Mouse (Mus musculus) lung, adult 2 months (tissue): ENCODE results near the gene Babam2.

ENCODE experiments used
- CTCF ChIP-seq: fragments of 200-500 bp; IDR thresholded peaks from 2 replicates; pipeline ENCODE4 v1.5.1; 2011; ENCODE audit warnings: mild to moderate bottlenecking, low read length, control low read depth; ENCODE audit not compliant: insufficient read depth
- POLR2A ChIP-seq: fragments of 200-500 bp; IDR thresholded peaks from 2 replicates; pipeline ENCODE4 v1.6.1; 2011; ENCODE audit warnings: low read depth, mild to moderate bottlenecking, control low read depth, low read length, borderline replicate concordance; ENCODE audit errors: extremely low read depth

DNA sequence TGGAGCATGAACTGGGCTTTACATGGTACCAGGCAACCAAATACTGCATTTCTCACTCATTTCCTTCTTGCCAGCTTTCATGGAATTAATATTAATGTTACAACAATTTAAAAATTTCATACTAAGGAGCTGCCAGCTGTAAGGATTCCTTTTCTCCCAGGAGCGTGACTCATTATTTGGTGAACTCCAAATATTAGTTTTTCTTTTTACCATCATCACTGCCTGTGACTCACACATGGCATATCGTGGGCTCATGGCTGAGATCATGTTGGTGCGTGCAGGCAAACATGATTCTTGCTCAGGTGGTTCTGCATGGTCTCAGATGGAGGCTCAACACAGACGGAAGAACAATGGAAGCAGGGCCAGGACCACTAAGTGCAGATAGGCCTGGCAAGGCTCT, 53.5 kb downstream of the Babam2 start:
- no peak for TF ChIP-seq POLR2A
- no peak for TF ChIP-seq CTCF
